Mouse (Mus musculus) v-Abl transformed pro-B cells (cell line): Measurements from ENCODE around the gene Cilp.

Experiments used
- in situ Hi-C, 2 experiments: fragments of 400-800 bp; cut with MboI; formaldehyde crosslinking; loops; one replicate each; pipeline ENCODE4 v1.15.1; 2025; ENCODE audit not compliant: unreplicated experiment in 2 of 2

The Cilp gene

GRCm38 (mm10) chr9:65289988-65290387 is 25.0 kb downstream of the Cilp start:
- in situ Hi-C loops = loop anchor here in 1 of 2 experiments (10.0 kb wide), 1 partner anchor 95 kb away; the partner anchor contains the start of gene Parp16

- in situ Hi-C loops = no loop called here
Observed at GRCm38 (mm10) chr9:65292421-65292820, 27.4 kb downstream of the Cilp start.

DNA sequence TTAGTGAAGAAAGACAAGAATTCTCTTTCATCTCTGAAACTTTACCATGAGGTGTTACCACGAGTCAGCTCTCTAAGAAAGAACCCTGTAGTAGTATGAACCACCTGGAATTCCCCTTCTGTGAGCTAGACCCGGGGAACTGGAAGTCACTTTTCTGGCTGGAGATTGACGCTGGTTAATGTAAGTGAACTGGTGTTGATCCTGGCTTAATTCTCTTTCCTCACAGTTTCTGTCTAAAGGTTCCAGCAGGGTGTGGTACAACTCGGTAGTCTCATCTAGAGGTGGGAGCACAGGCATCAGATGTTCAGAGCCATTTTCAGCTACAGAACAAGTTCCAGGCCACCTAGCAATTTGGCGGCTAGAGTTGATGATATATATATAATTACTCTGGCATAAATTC is 28.1 kb downstream of the Cilp start:
- in situ Hi-C loops = no loop called here

DNA sequence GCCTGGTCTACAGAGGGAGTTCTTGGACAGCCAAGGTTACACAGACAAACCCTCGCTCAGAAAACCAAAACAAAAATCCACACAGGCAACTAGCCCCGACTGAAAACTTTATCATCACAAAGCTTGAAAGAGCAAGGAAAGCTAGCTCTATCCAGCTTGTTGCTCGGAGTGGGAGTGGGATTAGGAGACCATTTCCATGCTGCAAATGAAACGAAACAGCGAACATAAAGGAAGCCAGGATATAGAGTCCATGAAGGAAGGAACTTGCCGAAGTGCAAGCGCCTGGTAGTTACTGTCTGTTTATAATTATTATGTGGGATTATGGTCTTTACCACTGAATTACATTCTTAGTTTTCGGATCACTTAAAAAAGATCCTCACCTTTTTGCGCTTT is 28.6 kb downstream of the Cilp start:
- in situ Hi-C loops = no loop called here

- in situ Hi-C loops = no loop called here
Observed at GRCm38 (mm10) chr9:65293973-65294715, 29.2 kb downstream of the Cilp start, which contains the start of gene Clpx. TSS of gene Clpx (plus strand) at chr9:65294260.

DNA sequence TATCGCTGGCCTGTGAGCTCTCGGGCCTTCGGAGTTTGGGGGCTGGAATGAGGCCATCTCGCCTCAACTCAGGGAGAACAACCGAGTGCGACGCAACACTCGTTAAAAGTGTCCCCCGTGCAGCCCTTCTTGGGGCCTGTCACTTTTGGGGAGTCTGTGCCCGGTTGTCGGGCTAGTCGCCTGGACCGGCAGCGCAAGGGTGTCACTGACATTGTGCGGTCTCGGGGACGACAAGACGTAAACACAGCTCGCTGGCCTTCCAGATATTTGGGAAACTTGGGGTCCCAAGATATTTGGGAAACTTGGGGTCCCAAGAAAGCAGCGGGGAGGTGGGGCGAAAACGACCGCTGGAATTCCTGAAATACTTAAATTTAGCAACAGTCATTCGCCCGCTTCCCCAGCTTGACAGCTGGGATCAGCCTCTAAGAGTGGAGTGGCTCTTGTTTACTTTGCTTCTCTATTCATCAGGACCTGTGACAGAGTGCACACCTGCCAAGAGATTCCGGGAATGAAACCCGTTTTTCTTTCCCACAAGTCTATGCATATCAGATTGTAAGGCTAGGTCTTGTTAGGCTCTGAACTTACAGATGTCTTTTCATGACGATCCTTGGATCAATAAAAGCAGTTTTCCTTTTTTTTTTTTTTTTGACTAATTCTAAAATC is 29.9 kb downstream of the Cilp start:
- in situ Hi-C loops = no loop called here

- in situ Hi-C loops = no loop called here
Observed at GRCm38 (mm10) chr9:65297056-65297455, 32.1 kb downstream of the Cilp start.

DNA sequence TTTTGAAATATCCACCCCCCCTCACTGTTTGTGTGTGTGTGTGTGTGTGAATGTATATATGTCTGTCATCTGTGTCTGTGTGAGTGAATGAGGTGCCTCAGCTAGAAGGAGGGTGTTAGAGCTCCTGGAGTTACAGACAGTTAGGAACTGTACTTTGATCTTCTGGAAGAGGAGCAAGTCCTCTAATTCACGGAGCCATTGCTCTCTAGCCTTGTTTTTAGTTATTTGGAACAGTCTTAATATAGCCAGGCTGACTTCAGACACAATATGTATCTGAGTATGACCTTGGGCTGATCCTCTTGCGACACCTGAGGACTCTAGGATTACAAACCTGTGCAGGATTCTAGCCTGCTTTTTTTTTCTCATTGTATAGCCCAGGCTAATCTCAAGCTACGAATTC is 33.8 kb downstream of the Cilp start:
- in situ Hi-C loops = no loop called here

DNA sequence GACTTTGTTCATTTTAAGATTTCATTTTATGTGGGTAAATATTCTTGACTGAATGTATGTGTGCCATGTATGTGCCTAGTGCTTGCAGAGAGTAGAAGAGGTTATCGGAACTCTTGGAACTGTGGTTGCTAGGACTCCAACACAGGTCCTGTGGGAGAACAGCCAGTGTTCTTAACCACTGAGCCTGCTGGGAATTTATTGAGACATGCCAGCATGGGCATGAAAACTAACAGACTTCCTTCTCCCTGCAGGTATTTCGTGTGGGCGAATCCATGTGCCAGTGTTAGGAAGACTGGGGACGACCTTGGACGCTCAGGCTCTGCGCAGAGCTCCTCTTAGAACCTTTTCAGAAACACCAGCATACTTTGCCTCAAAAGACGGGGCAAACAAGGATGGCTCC is 34.7 kb downstream of the Cilp start:
- in situ Hi-C loops = no loop called here

DNA sequence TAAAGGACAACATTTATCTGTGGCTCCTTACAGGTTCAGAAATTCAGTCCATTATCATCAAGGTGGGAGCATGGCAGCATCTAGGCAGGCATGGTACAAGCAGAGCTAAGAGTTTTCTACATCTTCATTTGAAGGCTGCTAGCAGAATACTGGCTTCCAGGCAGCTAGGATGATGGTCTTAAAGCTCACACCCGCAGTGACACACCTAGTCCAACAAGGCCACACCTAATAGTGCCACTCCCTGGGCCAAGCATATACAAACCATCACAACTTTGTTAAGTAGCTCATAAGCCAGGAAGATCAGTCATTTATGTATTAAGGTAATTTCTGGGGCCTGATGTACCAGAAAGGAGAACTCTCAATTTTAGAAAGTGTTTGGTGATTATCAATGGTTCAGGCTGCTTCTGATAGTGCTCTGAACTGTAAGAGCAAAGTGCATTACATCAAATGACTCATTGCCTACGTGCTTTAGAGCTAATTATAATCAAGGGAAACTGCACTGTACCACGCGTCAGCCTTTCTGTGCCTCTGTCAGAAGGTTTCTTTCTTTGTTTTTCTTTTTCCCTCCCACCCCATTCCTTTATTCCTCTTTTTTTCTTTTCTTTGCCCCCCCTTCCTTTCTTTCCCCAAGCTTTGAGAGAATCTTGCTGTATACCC is 37.5 kb downstream of the Cilp start:
- in situ Hi-C loops = no loop called here

DNA sequence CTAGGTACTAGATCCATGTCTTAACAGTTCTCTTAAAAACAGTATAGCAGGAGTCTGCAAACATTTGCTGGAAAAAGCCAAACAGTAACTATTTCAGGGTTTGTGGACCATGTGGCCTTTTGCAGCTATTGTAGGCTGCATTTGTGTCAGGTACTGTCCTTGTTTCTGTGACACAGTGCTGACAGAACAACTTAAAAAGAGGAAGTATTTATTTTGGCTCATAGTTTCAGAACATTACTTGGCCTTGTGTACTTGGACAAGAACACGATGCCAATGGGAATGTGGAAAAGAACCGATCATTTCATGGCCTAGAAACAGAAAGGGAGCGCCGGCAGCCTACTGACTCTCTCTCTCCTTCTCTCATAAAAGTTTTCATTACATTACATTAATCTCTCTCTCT is 38.6 kb downstream of the Cilp start:
- in situ Hi-C loops = no loop called here

GRCm38 (mm10) chr9:65304300-65304699 is 39.3 kb downstream of the Cilp start:
- in situ Hi-C loops = no loop called here

DNA sequence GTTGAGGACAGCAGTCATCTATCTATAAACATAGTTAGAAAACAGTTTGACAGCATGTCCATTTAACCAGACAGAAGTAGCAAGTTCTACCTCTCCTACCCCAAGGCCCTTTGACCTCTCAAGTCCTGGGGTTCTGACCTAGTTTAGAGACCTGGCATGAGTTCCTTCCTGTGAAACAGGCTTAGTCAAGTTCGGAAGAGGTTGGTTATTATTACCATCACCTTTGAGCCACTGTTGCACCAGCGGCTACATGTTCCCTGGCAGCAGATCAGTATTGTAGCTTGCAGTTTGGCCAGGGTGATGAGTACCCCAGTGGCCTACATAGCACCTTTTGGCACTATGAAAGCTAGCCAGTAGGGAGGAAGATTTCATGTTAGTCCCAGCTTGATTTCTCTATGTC is 41.7 kb downstream of the Cilp start:
- in situ Hi-C loops = no loop called here

DNA sequence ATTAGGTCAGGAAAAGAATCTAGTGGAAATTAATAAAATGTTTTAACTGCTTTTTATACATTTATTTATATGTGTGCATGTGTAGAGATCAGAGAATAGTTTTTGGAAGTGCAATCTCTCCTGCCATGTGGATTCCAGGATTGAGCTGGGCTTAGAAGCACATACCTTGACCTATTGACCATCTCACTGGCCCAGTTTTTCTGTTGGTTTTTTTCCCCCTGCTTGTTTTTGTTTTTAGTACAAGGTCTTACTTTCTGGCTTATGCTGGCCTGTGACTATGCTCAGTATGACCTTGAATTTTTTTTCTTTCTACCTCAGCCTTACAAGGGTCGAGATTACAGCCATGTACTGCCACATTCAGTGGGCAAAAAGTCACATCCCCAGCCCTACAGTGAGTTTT is 43.0 kb downstream of the Cilp start:
- in situ Hi-C loops = no loop called here

DNA sequence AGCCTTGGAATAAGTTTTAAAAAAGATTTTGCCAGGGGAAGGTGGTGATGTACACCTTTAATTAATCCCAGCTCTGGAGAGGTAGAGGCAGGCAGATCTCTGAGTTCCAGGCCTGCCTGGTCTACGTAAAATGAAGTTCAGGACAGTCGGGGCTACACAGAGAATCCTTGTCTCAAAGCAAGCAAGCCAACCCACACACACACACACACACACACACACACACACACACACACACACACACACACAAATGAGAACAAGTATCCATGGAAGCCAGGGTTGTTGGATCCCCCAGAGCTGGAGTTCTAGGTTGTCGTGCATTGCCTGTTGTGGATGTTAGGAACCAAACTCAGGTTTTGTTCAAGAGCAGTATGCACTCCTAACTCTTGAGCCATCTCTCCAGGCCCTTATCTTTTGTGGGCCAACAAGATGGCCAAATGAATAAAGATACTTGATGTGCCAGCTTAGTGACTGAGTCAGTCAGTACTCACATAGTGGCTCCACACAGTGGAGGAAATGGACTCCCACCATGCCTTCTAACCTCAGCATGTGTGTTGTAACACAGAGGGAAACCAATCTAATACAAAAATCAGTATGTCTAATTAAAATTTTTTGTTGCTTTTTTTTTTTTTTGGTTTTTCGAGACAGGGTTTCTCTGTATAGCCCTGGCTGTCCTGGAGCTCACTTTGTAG is 47.8 kb downstream of the Cilp start:
- in situ Hi-C loops = no loop called here

DNA sequence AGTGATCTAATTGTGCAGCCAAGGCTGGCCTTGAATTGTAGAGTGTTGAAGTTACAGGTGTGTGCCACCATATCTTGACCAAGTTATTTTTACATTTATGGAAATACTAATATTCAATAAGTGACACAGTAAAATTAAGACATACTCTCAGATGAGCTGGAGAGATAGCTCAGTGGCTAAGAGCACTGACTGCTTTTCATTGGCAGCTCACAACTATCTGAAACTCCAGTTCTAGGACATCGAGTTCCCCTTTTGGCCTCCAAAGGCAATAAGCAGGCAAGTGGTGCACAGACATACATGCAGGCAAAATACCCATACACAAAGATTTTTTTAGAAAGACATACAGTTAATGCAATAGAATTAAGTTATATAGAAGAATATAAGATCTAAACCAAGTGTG is 48.9 kb downstream of the Cilp start:
- in situ Hi-C loops = no loop called here

DNA sequence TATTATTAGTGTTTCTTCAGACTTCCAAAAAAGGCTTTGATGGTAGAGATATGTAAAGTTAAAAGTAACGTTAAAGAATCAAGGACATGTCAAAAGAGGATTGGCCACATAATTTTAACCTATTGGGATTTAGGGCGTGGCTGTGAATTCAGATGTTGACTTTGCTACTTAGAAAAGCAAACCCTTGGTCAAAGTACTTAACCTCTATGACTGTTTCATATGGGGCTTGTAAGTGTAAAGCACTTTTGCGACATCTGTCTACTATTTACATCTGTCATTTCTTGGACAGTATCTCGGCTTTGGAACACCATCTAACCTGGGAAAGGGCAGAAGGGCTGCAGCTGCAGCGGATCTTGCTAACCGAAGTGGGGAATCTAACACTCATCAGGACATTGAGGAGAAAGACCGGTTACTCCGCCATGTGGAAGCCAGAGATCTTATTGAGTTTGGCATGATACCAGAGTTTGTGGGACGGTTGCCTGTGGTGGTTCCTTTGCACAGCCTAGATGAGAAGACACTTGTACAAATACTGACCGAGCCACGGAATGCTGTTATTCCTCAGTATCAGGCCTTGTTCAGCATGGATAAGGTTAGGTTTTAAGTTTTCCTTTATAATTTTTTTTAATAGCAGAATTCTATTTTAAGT is 57.4 kb downstream of the Cilp start:
- in situ Hi-C loops = no loop called here

DNA sequence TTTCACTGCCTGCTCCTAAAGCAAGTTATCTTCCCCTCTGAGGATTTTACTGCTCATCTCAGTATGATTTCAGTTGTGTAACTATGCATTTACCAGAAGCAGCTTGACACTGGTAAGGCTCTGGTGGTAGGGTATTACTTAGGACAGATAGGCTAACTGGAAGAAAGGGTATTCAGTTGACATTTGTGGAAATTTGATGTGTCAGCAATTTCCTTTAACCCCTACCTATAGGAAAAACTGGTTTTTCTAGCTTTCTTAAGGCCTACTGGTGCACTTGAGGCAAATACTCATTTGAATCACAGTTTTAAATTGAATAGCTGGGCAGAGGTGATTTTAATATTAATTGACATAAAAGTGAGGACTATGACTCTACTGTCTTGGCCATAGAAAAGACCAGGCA is 61.0 kb downstream of the Cilp start:
- in situ Hi-C loops = loop anchor here in 1 of 2 experiments (25.0 kb wide), 1 partner anchor 1139 kb away; the partner anchor contains the start of gene Snapc5

DNA sequence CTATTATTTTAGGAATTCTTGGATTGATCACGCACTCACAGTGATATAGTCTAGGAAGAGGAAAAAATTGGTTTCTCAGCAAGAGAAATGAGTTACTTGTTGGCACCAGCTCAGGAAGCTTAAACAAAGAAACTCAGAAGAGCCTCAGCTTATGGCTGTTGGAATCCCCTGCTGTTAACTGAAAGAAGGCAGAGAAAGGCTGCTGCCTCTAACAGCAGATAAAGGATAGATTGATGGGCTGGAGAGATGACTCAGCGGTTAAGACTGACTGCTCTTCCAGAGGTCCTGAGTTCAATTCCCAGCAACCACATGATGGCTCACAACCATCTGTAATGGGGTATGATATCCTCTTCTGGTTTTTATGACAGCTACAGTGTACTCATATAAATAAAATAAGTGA is 62.4 kb downstream of the Cilp start:
- in situ Hi-C loops = loop anchor here in 1 of 2 experiments (25.0 kb wide), 1 partner anchor 1140 kb away; the partner anchor contains the start of gene Snapc5
